Mouse (Mus musculus) embryonic facial prominence, embryonic 14.5 days (tissue): Measurements from ENCODE around the gene Bri3. TPM values are rescaled to one million over a fixed set of nuclear protein-coding genes. Genes with fewer than 3 reads are reported as not detected.

Source experiments
- ATAC-seq: fragments of 200-750 bp; cut with Nextera tagmentation; 2 replicates; pipeline ENCODE4 v1.8.0; 2017; ENCODE audit warnings: low read depth, moderate number of reproducible peaks, moderate TSS enrichment
- DNase-seq: peaks from one replicate; pipeline ENCODE4 v3.0.0-alpha.2; 2015; ENCODE audit warnings: low spot score
- H3K27ac ChIP-seq: fragments of 300-500 bp; sonication (generic); replicated peaks from 2 replicates; pipeline ENCODE4 v1.5.1; 2014; ENCODE audit warnings: low read depth, mild to moderate bottlenecking, low read length, moderate library complexity
- H3K27me3 ChIP-seq: fragments of 300-500 bp; sonication (generic); replicated peaks from 2 replicates; pipeline ENCODE4 v1.6.1; 2014; ENCODE audit warnings: low read length; ENCODE audit not compliant: control insufficient read depth, insufficient read depth
- H3K36me3 ChIP-seq: fragments of 300-500 bp; sonication (generic); 2 replicates; pipeline ENCODE4 v1.6.1; 2014; ENCODE audit warnings: low read length, mixed read lengths; ENCODE audit not compliant: control insufficient read depth, insufficient read depth
- H3K4me1 ChIP-seq: fragments of 300-500 bp; sonication (generic); 2 replicates; pipeline ENCODE4 v1.6.1; 2014; ENCODE audit warnings: antibody characterized with exemption, low read length; ENCODE audit not compliant: control insufficient read depth, insufficient read depth
- H3K4me2 ChIP-seq: fragments of 300-500 bp; sonication (generic); 2 replicates; pipeline ENCODE4 v1.6.1; 2014; ENCODE audit warnings: low read depth, mild to moderate bottlenecking, low read length, moderate library complexity, mixed read lengths
- H3K4me3 ChIP-seq: fragments of 300-500 bp; sonication (generic); 2 replicates; pipeline ENCODE4 v1.5.1; 2014; ENCODE audit warnings: low read depth, mild to moderate bottlenecking, low read length
- H3K9ac ChIP-seq: fragments of 300-500 bp; sonication (generic); 2 replicates; pipeline ENCODE4 v1.6.1; 2014; ENCODE audit warnings: low read depth, mild to moderate bottlenecking, low read length, moderate library complexity, mixed read lengths
- H3K9me3 ChIP-seq: fragments of 300-500 bp; sonication (generic); 2 replicates; pipeline ENCODE4 v1.6.1; 2016; ENCODE audit warnings: low read length; ENCODE audit not compliant: control insufficient read depth
- WGBS: fragments of 180-500 bp; shearing (Covaris S2); extraction: QIAGEN DNeasy Blood & Tissue Kit; methylation state at CpG from one replicate; pipeline ENCODE4 v1.1.7; 2014; 5-methylcytosine and 5-hydroxymethylcytosine counted together
- polyA plus RNA-seq: library from polyadenylated mRNA; unstranded; fragments of >200 nt; fragmentation: Nextera tagmentation; extraction: Ambion mirVana; gene quantifications from 2 replicates; pipeline ENCODE4 v1.2.1, GENCODE M21; 2014

The Bri3 gene
- polyA plus RNA-seq, 1 experiment from 2014 or later = 96.3 TPM

DNA sequence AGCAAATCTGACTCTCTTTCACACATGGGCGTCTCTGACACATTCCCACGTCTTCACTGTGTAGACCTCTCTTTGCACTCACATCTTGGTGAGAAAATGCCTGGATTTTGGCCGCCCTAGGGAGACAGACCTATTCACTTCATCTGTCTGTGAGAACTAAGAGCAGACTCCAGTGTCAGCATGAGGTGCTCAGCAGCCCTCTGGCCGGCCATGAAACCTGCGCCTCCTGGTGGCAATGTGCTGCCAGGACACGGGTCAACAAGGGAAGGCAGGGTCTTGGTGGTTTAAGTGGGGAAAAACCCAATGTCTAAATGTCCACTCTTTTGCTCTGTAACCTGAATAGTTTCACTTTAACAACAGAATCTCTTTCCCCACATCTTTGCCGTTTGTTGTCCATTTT, 29.8 kb upstream of the Bri3 start:
- no peaks in the 10 kb centered on the region for H3K4me1 ChIP-seq

DNA sequence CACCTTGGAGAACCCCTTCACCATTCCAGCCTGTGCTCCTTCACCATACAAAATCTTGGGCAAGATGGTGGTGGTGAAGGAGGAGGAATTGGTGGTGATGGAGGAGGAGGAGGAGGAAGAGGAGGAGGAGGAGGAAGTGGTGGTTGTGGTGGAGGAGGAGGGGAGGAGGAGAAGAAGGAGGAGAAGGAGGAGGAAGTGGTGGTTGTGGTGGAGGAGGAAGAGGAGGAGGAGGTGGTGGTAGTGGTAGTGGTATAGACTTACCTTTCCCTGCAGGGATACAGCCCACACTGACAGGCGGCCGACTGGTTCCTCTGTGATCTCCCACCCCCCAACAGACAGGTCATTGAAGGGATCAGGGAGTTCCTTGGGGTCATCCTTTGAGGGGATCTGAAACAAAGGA, 28.2 kb upstream of the Bri3 start:
- H3K36me3 ChIP-seq = peaks cover 39% of the 10 kb centered on the region; the same call in 1 of the 2 replicates
- H3K4me3 ChIP-seq = no peak overlapping the region
- ATAC-seq (no peak), DNase-seq (no peak)
- no peak overlapping the region for H3K27ac ChIP-seq
- H3K4me1 ChIP-seq = no peaks in the 10 kb centered on the region
- H3K9me3 ChIP-seq = no peaks in the 10 kb centered on the region
- no peaks in the 10 kb centered on the region for H3K27me3 ChIP-seq
- H3K4me2 ChIP-seq = no peak overlapping the region
- WGBS = 83% methylated on average over 2 of the region's 2 CpGs
- H3K9ac ChIP-seq = no peak overlapping the region

More for the DNA sequence above, 29.8 kb upstream of the Bri3 start:
- peaks cover 52% of the 10 kb centered on the region for H3K36me3 ChIP-seq
- no peaks in the 10 kb centered on the region for H3K27me3 ChIP-seq
- H3K4me2 ChIP-seq = no peak overlapping the region
- peak; percentile 45 for DNase-seq
- H3K9me3 ChIP-seq = no peaks in the 10 kb centered on the region
- WGBS = 30% methylated on average over 7 of the region's 7 CpGs
- no peak for ATAC-seq
- H3K9ac ChIP-seq = no peak overlapping the region
- no peak overlapping the region for H3K27ac ChIP-seq
- no peak overlapping the region for H3K4me3 ChIP-seq

DNA sequence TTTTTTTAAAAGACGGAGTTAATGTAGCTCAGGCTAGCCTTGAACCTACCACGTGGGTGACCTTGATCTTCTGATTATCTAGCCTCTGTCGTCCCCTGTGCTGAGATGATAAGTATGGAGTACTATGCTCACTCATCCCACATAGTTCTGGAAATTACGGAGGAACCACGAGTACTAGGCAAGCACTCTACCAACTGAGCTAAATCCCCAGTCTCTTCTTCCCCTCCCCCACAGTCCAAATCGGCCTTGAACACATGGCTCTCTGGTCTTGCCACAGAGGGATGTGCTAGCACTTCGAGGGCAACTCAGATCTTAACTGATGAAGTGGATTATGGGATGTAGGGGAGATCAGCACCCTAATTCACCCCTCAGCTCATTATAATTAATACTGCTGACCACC, 26.2 kb upstream of the Bri3 start:
- Histone ChIP-seq H3K9me3 (no peaks in the 10 kb centered on the region), H3K36me3 (peaks cover 29% of the 10 kb centered on the region; the same call in 1 of the 2 replicates), H3K27me3 (no peaks in the 10 kb centered on the region), H3K4me2 (no peak overlapping the region), H3K4me1 (peaks cover 9% of the 10 kb centered on the region), H3K9ac (no peak overlapping the region), H3K4me3 (no peak overlapping the region), H3K27ac (no peak overlapping the region)
- WGBS = 86% methylated on average over 7 of the region's 7 CpGs
- DNase-seq = no peak
- no peak for ATAC-seq

DNA sequence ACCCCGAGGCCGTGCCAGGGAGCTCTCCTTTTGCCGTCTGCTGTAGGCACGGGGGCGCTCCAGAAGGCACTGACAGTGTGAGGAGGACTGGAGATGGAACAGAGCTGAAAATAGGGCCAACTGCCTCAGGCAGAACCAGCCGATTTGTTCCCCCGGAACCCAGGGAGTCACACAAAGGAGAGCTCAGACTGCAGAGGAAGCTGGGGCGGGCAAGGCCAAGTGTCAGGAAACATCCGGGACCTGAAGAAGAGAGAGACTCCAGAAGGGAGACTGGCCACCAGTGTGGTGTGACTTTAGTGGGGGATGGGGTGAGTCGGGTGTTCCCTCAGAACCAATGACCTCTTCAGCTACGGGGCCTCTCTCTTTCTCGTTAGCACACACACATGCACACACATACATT, 24.9 kb upstream of the Bri3 start:
- Histone ChIP-seq H3K36me3 (0 out of 2 replicates have a peak, but pooled peaks cover 23% of the 10 kb centered on the region), H3K27ac (no peak overlapping the region), H3K27me3 (no peaks in the 10 kb centered on the region), H3K9me3 (no peaks in the 10 kb centered on the region), H3K9ac (no peak overlapping the region), H3K4me3 (no peak overlapping the region), H3K4me2 (no peak overlapping the region), H3K4me1 (peaks cover 9% of the 10 kb centered on the region)
- WGBS = 46% methylated on average over 12 of the region's 12 CpGs
- ATAC-seq (no peak), DNase-seq (peak; percentile 23)

DNA sequence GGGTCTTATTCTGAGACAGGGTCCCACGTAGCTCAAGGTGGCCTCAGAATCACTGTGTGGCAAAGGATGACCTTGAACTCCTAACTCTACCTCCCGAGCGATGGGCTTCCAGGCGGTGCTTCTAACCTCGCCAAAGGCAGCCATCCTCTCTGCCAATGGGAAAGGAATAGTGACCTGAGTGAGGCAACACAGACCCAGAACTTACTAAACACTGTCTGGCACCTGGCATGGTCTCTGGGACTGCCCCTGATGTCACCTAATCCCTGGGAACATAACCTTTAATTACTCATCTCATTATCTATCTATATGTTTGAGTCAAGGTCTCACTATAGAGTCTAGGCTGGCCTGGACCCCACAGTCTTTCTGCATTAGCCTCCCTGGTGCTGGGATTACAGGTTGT, 24.3 kb upstream of the Bri3 start:
- no peak overlapping the region for H3K4me3 ChIP-seq
- WGBS = 84% methylated on average over 5 of the region's 5 CpGs
- H3K9ac ChIP-seq = no peak overlapping the region
- H3K4me1 ChIP-seq = peaks cover 9% of the 10 kb centered on the region
- H3K4me2 ChIP-seq = no peak overlapping the region
- 0 out of 2 replicates have a peak, but pooled peaks cover 19% of the 10 kb centered on the region for H3K36me3 ChIP-seq
- DNase-seq = no peak
- no peak for ATAC-seq
- no peaks in the 10 kb centered on the region for H3K9me3 ChIP-seq
- H3K27me3 ChIP-seq = no peaks in the 10 kb centered on the region
- H3K27ac ChIP-seq = no peak overlapping the region

DNA sequence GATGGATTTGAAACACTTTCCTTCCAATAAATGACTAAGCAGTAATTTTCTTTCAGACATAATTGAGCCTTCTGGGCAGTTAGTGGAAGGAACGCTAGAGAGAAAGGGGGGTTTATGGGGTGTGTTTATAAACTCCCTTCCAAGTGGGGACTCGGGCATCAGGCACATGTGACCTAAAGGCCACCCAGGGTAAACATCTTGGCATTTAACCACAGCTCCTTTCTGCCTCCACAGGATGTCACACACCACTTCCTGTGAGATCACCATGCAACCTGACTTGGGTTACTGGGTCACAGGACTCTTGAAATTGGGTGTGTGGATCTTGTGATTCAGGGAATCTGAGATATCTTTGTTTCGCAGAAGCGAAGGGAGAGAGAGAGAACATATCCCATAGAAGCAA, 22.9 kb upstream of the Bri3 start:
- Histone ChIP-seq H3K4me1 (peaks cover 9% of the 10 kb centered on the region), H3K4me3 (no peak overlapping the region), H3K9me3 (no peaks in the 10 kb centered on the region), H3K36me3 (0 out of 2 replicates have a peak, but pooled peaks cover 12% of the 10 kb centered on the region), H3K4me2 (no peak overlapping the region), H3K9ac (no peak overlapping the region), H3K27me3 (no peaks in the 10 kb centered on the region), H3K27ac (no peak overlapping the region)
- 61% methylated on average over 4 of the region's 4 CpGs for WGBS
- ATAC-seq = no peak
- no peak for DNase-seq

DNA sequence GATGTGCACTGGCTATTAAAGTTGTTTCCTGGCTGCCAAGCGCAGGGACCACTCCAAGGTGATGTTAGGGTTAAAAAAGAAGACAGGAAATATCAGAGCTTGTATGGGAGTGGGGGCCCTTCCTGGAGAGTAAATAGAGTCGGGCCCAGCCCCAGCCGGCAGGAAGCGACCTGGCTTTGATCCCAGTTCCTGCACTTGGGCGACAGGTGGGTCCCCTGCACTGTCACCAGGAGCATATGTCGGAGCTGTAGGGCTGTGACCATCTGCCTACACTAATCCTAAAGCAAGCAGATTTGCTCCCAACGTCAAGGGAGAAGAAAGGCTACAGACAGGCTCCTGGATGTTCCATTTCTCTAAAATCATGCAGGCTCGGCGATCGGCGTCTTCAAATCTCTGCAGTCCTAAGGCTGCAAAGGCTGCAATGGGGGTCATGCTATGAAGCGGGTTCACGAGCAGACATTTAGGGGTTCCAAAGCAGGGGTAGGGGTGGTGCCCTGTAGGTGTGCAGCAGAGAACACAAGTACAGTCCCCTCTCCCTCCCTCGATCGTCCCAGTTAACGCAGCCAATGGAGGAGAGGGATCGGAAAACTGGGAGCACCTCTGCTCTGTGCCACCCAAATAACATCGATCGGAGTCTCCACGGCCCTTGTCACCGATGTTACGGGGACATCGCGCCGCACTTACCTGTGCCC, 21.3 kb upstream of the Bri3 start:
- peak overlapping the region; percentile 73 for H3K9ac ChIP-seq
- peak; percentile 64 for ATAC-seq
- peak overlapping the region; percentile 89 for H3K4me2 ChIP-seq
- no peaks in the 10 kb centered on the region for H3K27me3 ChIP-seq
- DNase-seq = peak; percentile 66
- H3K4me3 ChIP-seq = peak overlapping the region; percentile 67
- 1% methylated on average over 21 of the region's 25 CpGs for WGBS
- peak overlapping the region; percentile 65 for H3K27ac ChIP-seq
- H3K4me1 ChIP-seq = peaks cover 9% of the 10 kb centered on the region
- 0 out of 2 replicates have a peak, but pooled peaks cover 3% of the 10 kb centered on the region for H3K36me3 ChIP-seq
- no peaks in the 10 kb centered on the region for H3K9me3 ChIP-seq

DNA sequence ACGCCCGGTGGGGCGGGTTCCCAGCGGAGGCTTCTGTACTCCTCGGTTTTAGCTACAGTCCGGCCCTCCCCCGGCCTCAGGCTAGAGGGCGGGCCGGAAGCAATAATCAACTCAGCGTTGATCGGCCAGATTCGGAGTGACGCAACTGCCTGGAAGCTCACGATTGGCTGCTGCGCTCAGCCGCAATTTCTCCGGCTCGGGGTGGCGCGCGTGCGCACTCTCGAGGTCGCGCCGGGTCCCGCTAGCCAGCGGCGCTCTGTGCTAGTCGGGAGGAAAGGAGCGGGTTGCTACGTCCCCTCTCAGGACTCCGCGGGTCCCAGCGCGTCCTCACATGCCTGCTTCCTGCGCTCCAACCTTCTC, 20.8 kb upstream of the Bri3 start, which contains the start of gene Tecpr1:
TSS of gene Tecpr1 (minus strand) at position 113 of the 360 bp plus-strand sequence.
- under 1% methylated on average over 26 of the region's 37 CpGs for WGBS
- Histone ChIP-seq H3K9ac (peak within 1 kb of the TSS; percentile 73), H3K4me2 (peak within 1 kb of the TSS; percentile 89), H3K27me3 (no peaks in the 10 kb centered on the region), H3K27ac (peak within 1 kb of the TSS; percentile 76), H3K4me3 (peak within 1 kb of the TSS; percentile 67), H3K36me3 (no peaks in the 10 kb centered on the region), H3K4me1 (peaks cover 9% of the 10 kb centered on the region), H3K9me3 (no peaks in the 10 kb centered on the region)
- DNase-seq = peak; percentile 98
- ATAC-seq = peak; percentile 98
